Mouse (Mus musculus) heart, postnatal 0 days (tissue): ENCODE measurements around the gene Rnf5.

Experiments
- CTCF ChIP-seq: IDR thresholded peaks from 2 replicates; pipeline ENCODE4 v1.5.1; 2016; ENCODE audit warnings: antibody characterized with exemption, control low read depth, low read depth
- EP300 ChIP-seq: IDR thresholded peaks from 2 replicates; pipeline ENCODE4 v1.6.1; 2016; ENCODE audit warnings: antibody characterized with exemption, low read depth

GRCm38 (mm10) chr17:34601796-34602195 is 1.7 kb downstream of the Rnf5 start:
- TF ChIP-seq CTCF: no peak
- TF ChIP-seq EP300: no peak
